Mouse (Mus musculus) liver, postnatal 0 days (tissue): Measurements from ENCODE around the gene Otor. TPM values are rescaled to one million over a fixed set of nuclear protein-coding genes. Genes with fewer than 3 reads are reported as not detected.

Experiments used
- ATAC-seq: fragments of 200-750 bp; cut with Nextera tagmentation; 2 replicates; pipeline ENCODE4 v1.8.0; 2017; ENCODE audit warnings: mild to moderate bottlenecking, moderate library complexity
- DNase-seq: peaks from one replicate; pipeline ENCODE4 v3.0.0-alpha.2; 2016
- H3K27ac ChIP-seq: fragments of 300-500 bp; sonication (generic); 2 replicates; pipeline ENCODE4 v1.5.1; 2014; ENCODE audit warnings: antibody characterized with exemption, moderate library complexity, mild to moderate bottlenecking, low read depth
- H3K27me3 ChIP-seq: fragments of 300-500 bp; sonication (generic); 2 replicates; pipeline ENCODE4 v1.6.1; 2014; ENCODE audit warnings: low read length, control low read depth, mixed read lengths; ENCODE audit not compliant: insufficient read depth
- H3K36me3 ChIP-seq: fragments of 300-500 bp; sonication (generic); replicated peaks from 2 replicates; pipeline ENCODE4 v1.6.1; 2014; ENCODE audit warnings: mild to moderate bottlenecking, control low read depth, low read length, moderate library complexity, mixed read lengths; ENCODE audit not compliant: insufficient read depth
- H3K4me1 ChIP-seq: fragments of 300-500 bp; sonication (generic); 2 replicates; pipeline ENCODE4 v1.6.1; 2014; ENCODE audit warnings: antibody characterized with exemption, mild to moderate bottlenecking, control low read depth; ENCODE audit not compliant: insufficient read depth
- H3K4me2 ChIP-seq: fragments of 300-500 bp; sonication (generic); 2 replicates; pipeline ENCODE4 v1.6.1; 2014; ENCODE audit warnings: low read depth, mild to moderate bottlenecking, low read length, moderate library complexity, mixed read lengths
- H3K4me3 ChIP-seq: fragments of 300-500 bp; sonication (generic); 2 replicates; pipeline ENCODE4 v1.5.1; 2014; ENCODE audit warnings: low read depth, low read length
- H3K9ac ChIP-seq: fragments of 300-500 bp; sonication (generic); replicated peaks from 2 replicates; pipeline ENCODE4 v1.6.1; 2014; ENCODE audit warnings: mild to moderate bottlenecking, moderate library complexity
- H3K9me3 ChIP-seq: fragments of 300-500 bp; sonication (generic); 2 replicates; pipeline ENCODE4 v1.6.1; 2016; ENCODE audit warnings: mild to moderate bottlenecking, control low read depth, low read length, mixed read lengths
- CTCF ChIP-seq: sonication (generic); IDR thresholded peaks from 2 replicates; pipeline ENCODE4 v1.5.1; 2016; ENCODE audit warnings: antibody characterized with exemption, low read depth
- EP300 ChIP-seq: IDR thresholded peaks from 2 replicates; pipeline ENCODE4 v1.6.1; 2016; ENCODE audit warnings: antibody characterized with exemption, low read depth, mild to moderate bottlenecking
- WGBS: fragments of 180-500 bp; shearing (Covaris S2); extraction: QIAGEN DNeasy Blood & Tissue Kit; methylation state at CpG from one replicate; pipeline ENCODE4 v1.1.7; 2014; ENCODE audit not compliant: insufficient replicate concordance; 5-methylcytosine and 5-hydroxymethylcytosine counted together
- polyA plus RNA-seq: library from polyadenylated mRNA; unstranded; fragments of >200 nt; fragmentation: Nextera tagmentation; extraction: Ambion mirVana; gene quantifications from 2 replicates; pipeline ENCODE4 v1.2.1, GENCODE M21; 2015

Otor gene
- polyA plus RNA-seq, 1 experiment from 2014 or later: not detected

- TF ChIP-seq CTCF (no peak), EP300 (no peak)
- no peak for ATAC-seq
- Histone ChIP-seq H3K9ac (no peak overlapping the region), H3K27me3 (no peaks in the 10 kb centered on the region), H3K9me3 (no peaks in the 10 kb centered on the region), H3K4me3 (no peak overlapping the region), H3K4me1 (no peaks in the 10 kb centered on the region), H3K4me2 (no peak overlapping the region), H3K36me3 (no peaks in the 10 kb centered on the region), H3K27ac (no peak overlapping the region)
- DNase-seq: no peak
- WGBS: 46% methylated on average over 2 of the region's 2 CpGs
Measured at GRCm38 (mm10) chr2:143084852-143085397, 6.7 kb downstream of the Otor start.

GRCm38 (mm10) chr2:143089866-143090265 lies 11.6 kb downstream of the Otor start:
- DNase-seq (no peak), ATAC-seq (no peak)
- Histone ChIP-seq H3K4me3 (no peak overlapping the region), H3K27me3 (no peaks in the 10 kb centered on the region), H3K9ac (no peak overlapping the region), H3K36me3 (no peaks in the 10 kb centered on the region), H3K4me2 (no peak overlapping the region), H3K4me1 (no peaks in the 10 kb centered on the region), H3K27ac (no peak overlapping the region), H3K9me3 (no peaks in the 10 kb centered on the region)
- TF ChIP-seq CTCF: no peak
- TF ChIP-seq EP300: no peak
- WGBS: 81% methylated on average over 8 of the region's 8 CpGs

GRCm38 (mm10) chr2:143093726-143094125 lies 15.5 kb downstream of the Otor start:
- ATAC-seq (no peak), DNase-seq (peak; percentile 37)
- H3K36me3 ChIP-seq: no peaks in the 10 kb centered on the region
- H3K4me2 ChIP-seq: no peak overlapping the region
- H3K4me1 ChIP-seq: no peaks in the 10 kb centered on the region
- H3K27me3 ChIP-seq: no peaks in the 10 kb centered on the region
- no peak overlapping the region for H3K27ac ChIP-seq
- TF ChIP-seq CTCF (peak; percentile 70), EP300 (no peak)
- no peaks in the 10 kb centered on the region for H3K9me3 ChIP-seq
- WGBS: 23% methylated on average over 6 of the region's 6 CpGs
- H3K9ac ChIP-seq: no peak overlapping the region
- H3K4me3 ChIP-seq: no peak overlapping the region

- TF ChIP-seq CTCF: no peak
- TF ChIP-seq EP300: no peak
- no peaks in the 10 kb centered on the region for H3K36me3 ChIP-seq
- no peak overlapping the region for H3K4me2 ChIP-seq
- H3K27ac ChIP-seq: no peak overlapping the region
- no peak overlapping the region for H3K4me3 ChIP-seq
- WGBS: 64% methylated on average over 6 of the region's 6 CpGs
- H3K9ac ChIP-seq: no peak overlapping the region
- no peaks in the 10 kb centered on the region for H3K4me1 ChIP-seq
- no peaks in the 10 kb centered on the region for H3K9me3 ChIP-seq
- DNase-seq: no peak
- no peaks in the 10 kb centered on the region for H3K27me3 ChIP-seq
- no peak for ATAC-seq
Measured at GRCm38 (mm10) chr2:143094761-143095160, 16.5 kb downstream of the Otor start.

GRCm38 (mm10) chr2:143097170-143097569 lies 18.9 kb downstream of the Otor start:
- Histone ChIP-seq H3K4me3 (no peak overlapping the region), H3K9ac (no peak overlapping the region), H3K36me3 (no peaks in the 10 kb centered on the region), H3K4me1 (no peaks in the 10 kb centered on the region), H3K9me3 (no peaks in the 10 kb centered on the region), H3K4me2 (no peak overlapping the region), H3K27me3 (no peaks in the 10 kb centered on the region), H3K27ac (no peak overlapping the region)
- TF ChIP-seq EP300 (no peak), CTCF (no peak)
- WGBS: 55% methylated on average over 1 of the region's 1 CpGs
- DNase-seq (no peak), ATAC-seq (no peak)

GRCm38 (mm10) chr2:143113859-143114258 lies 35.6 kb downstream of the Otor start:
- no peak for DNase-seq
- Histone ChIP-seq H3K4me3 (no peak overlapping the region), H3K36me3 (no peaks in the 10 kb centered on the region), H3K4me1 (no peaks in the 10 kb centered on the region), H3K9me3 (no peaks in the 10 kb centered on the region), H3K27me3 (no peaks in the 10 kb centered on the region), H3K4me2 (no peak overlapping the region), H3K27ac (no peak overlapping the region), H3K9ac (no peak overlapping the region)
- no peak for ATAC-seq
- peak; percentile 49 for TF ChIP-seq CTCF
- TF ChIP-seq EP300: no peak
- WGBS: 85% methylated on average over 1 of the region's 1 CpGs

- no peak for DNase-seq
- Histone ChIP-seq H3K4me2 (no peak overlapping the region), H3K27ac (no peak overlapping the region), H3K4me1 (no peaks in the 10 kb centered on the region), H3K27me3 (no peaks in the 10 kb centered on the region), H3K4me3 (no peak overlapping the region), H3K36me3 (no peaks in the 10 kb centered on the region), H3K9ac (no peak overlapping the region), H3K9me3 (no peaks in the 10 kb centered on the region)
- ATAC-seq: no peak
- 69% methylated on average over 4 of the region's 4 CpGs for WGBS
- TF ChIP-seq CTCF (no peak), EP300 (no peak)
Measured at GRCm38 (mm10) chr2:143114716-143115115, 36.4 kb downstream of the Otor start.
